Mouse (Mus musculus) neural tube, embryonic 11.5 days (tissue): ENCODE measurements at regions not wholly inside any gene's neighbourhood (a gene's known extent, or its start where the extent isn't known, plus 50 kb on each side); places are given as distances from the start of the nearest gene placed in this dataset.

Experiments
- ATAC-seq: fragments of 200-750 bp; cut with Nextera tagmentation; 2 replicates; pipeline ENCODE4 v1.8.0; 2017; ENCODE audit warnings: moderate number of reproducible peaks, mild to moderate bottlenecking, moderate TSS enrichment, moderate library complexity; ENCODE audit not compliant: insufficient read depth, low FRiP score, low TSS enrichment
- DNase-seq: peaks from one replicate; pipeline ENCODE4 v3.0.0-alpha.2; 2015; ENCODE audit warnings: low spot score
- H3K27ac ChIP-seq: fragments of 300-500 bp; sonication (generic); 2 replicates; pipeline ENCODE4 v1.5.1; 2014; ENCODE audit warnings: low read depth, mild to moderate bottlenecking, low read length
- H3K27me3 ChIP-seq: fragments of 300-500 bp; sonication (generic); 2 replicates; pipeline ENCODE4 v1.6.1; 2014; ENCODE audit warnings: mild to moderate bottlenecking, low read length, mixed read lengths; ENCODE audit not compliant: control insufficient read depth, insufficient read depth
- H3K36me3 ChIP-seq: fragments of 300-500 bp; sonication (generic); 2 replicates; pipeline ENCODE4 v1.6.1; 2014; ENCODE audit warnings: mild to moderate bottlenecking, low read length, moderate library complexity, mixed read lengths; ENCODE audit not compliant: control insufficient read depth, insufficient read depth
- H3K4me1 ChIP-seq: fragments of 300-500 bp; sonication (generic); 2 replicates; pipeline ENCODE4 v1.6.1; 2014; ENCODE audit warnings: low read length, mixed read lengths; ENCODE audit not compliant: control insufficient read depth, insufficient read depth
- H3K4me2 ChIP-seq: fragments of 300-500 bp; sonication (generic); 2 replicates; pipeline ENCODE4 v1.6.1; 2014; ENCODE audit warnings: low read depth, mild to moderate bottlenecking, moderate library complexity
- H3K4me3 ChIP-seq: fragments of 300-500 bp; sonication (generic); 2 replicates; pipeline ENCODE4 v1.5.1; 2014; ENCODE audit warnings: low read depth, low read length
- H3K9ac ChIP-seq: fragments of 300-500 bp; sonication (generic); 2 replicates; pipeline ENCODE4 v1.6.1; 2014; ENCODE audit warnings: mild to moderate bottlenecking, low read length
- H3K9me3 ChIP-seq: fragments of 300-500 bp; sonication (generic); 2 replicates; pipeline ENCODE4 v1.6.1; 2016; ENCODE audit warnings: low read length; ENCODE audit not compliant: control insufficient read depth
- WGBS: fragments of 180-500 bp; shearing (Covaris S2); extraction: QIAGEN DNeasy Blood & Tissue Kit; methylation state at CpG from one replicate; pipeline ENCODE4 v1.1.7; 2014; 5-methylcytosine and 5-hydroxymethylcytosine counted together

- WGBS: 72% methylated on average over 5 of the region's 5 CpGs
- H3K9ac ChIP-seq: no peak overlapping the region
- no peak overlapping the region for H3K4me3 ChIP-seq
- no peak overlapping the region for H3K4me2 ChIP-seq
- H3K36me3 ChIP-seq: no peaks in the 10 kb centered on the region
- no peaks in the 10 kb centered on the region for H3K27me3 ChIP-seq
- no peak overlapping the region for H3K27ac ChIP-seq
- DNase-seq (no peak), ATAC-seq (no peak)
- H3K4me1 ChIP-seq: no peaks in the 10 kb centered on the region
- no peaks in the 10 kb centered on the region for H3K9me3 ChIP-seq
Measured at GRCm38 (mm10) chr13:72023666-72024065, 60.1 kb upstream of the Irx1 start.

DNA sequence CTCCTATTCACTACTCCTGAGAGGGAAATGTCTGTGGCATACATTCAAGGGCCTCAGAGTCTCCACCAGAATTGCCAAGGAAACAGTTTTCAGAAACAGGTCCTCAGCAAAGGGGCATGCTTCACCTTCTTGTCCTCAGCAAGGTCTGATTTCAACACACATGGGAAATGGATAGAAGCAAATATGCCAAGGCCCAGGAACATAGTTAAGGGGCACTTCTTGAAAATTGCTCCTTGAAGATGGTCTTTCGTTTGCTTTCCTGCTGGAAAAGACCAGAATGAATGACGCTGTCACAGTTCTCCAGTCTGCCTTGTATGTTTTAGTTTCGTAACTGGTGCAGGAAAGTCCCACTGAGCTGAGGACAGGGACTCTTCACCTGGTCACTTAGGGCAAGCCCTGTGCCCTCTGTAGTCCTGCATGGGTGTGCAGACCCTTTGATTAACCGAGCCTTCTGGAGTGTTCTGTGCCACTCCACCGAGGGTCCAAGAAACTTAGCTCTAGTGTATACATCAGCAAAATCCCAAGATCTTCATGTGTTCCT lies 80.5 kb upstream of the Irx1 start:
- no peaks in the 10 kb centered on the region for H3K27me3 ChIP-seq
- H3K4me1 ChIP-seq: no peaks in the 10 kb centered on the region
- H3K4me3 ChIP-seq: no peak overlapping the region
- no peak overlapping the region for H3K4me2 ChIP-seq
- 92% methylated on average over 5 of the region's 5 CpGs for WGBS
- H3K27ac ChIP-seq: no peak overlapping the region
- no peaks in the 10 kb centered on the region for H3K9me3 ChIP-seq
- no peak for ATAC-seq
- H3K9ac ChIP-seq: no peak overlapping the region
- no peaks in the 10 kb centered on the region for H3K36me3 ChIP-seq
- no peak for DNase-seq

DNA sequence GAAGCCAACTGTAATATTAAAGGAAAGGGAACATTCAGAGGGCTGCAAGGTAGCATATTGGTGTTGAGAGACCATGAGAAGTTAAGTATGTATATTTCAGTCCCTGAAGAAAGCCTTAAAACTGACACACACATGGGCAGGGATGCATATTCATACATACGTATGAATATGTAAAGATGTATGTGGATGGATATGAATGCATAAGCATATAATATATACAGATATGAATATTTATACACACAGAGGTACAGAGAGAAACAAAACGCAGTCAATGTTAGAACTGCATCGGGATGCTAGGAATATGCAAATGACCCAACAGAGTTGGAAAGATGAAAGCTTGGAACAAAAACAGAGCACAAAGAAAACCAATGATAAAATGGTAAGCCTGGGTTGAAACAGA lies 92.9 kb upstream of the Irx1 start:
- Histone ChIP-seq H3K4me3 (no peak overlapping the region), H3K27me3 (no peaks in the 10 kb centered on the region), H3K4me2 (no peak overlapping the region), H3K27ac (no peak overlapping the region), H3K36me3 (no peaks in the 10 kb centered on the region), H3K9me3 (no peaks in the 10 kb centered on the region), H3K4me1 (no peaks in the 10 kb centered on the region), H3K9ac (no peak overlapping the region)
- ATAC-seq: no peak
- DNase-seq: no peak
- 97% methylated on average over 3 of the region's 3 CpGs for WGBS

GRCm38 (mm10) chr13:72061659-72062058 lies 98.1 kb upstream of the Irx1 start:
- H3K4me3 ChIP-seq: no peak overlapping the region
- WGBS: 25% methylated on average over 6 of the region's 6 CpGs
- H3K4me2 ChIP-seq: no peak overlapping the region
- H3K27me3 ChIP-seq: no peaks in the 10 kb centered on the region
- H3K9me3 ChIP-seq: no peaks in the 10 kb centered on the region
- H3K27ac ChIP-seq: no peak overlapping the region
- no peak for ATAC-seq
- DNase-seq: peak; percentile 36
- H3K4me1 ChIP-seq: peaks cover 5% of the 10 kb centered on the region
- no peaks in the 10 kb centered on the region for H3K36me3 ChIP-seq
- H3K9ac ChIP-seq: no peak overlapping the region

- Histone ChIP-seq H3K4me2 (no peak overlapping the region), H3K36me3 (no peaks in the 10 kb centered on the region), H3K4me1 (peaks cover 5% of the 10 kb centered on the region), H3K9ac (no peak overlapping the region), H3K27me3 (no peaks in the 10 kb centered on the region), H3K27ac (no peak overlapping the region), H3K4me3 (no peak overlapping the region), H3K9me3 (no peaks in the 10 kb centered on the region)
- WGBS: 49% methylated on average over 5 of the region's 5 CpGs
- ATAC-seq (peak; percentile 31; the same call in 1 of the 2 replicates), DNase-seq (peak; percentile 24)
Measured at GRCm38 (mm10) chr13:72063278-72063761, 99.8 kb upstream of the Irx1 start.

- Histone ChIP-seq H3K4me3 (no peak overlapping the region), H3K27me3 (no peaks in the 10 kb centered on the region), H3K27ac (no peak overlapping the region), H3K36me3 (no peaks in the 10 kb centered on the region), H3K9ac (no peak overlapping the region), H3K4me2 (no peak overlapping the region), H3K9me3 (no peaks in the 10 kb centered on the region), H3K4me1 (no peaks in the 10 kb centered on the region)
- WGBS: 53% methylated on average over 3 of the region's 5 CpGs
- DNase-seq (no peak), ATAC-seq (no peak)
Measured at GRCm38 (mm10) chr13:72096585-72096984, 133.1 kb upstream of the Irx1 start.

- no peaks in the 10 kb centered on the region for H3K36me3 ChIP-seq
- no peak overlapping the region for H3K27ac ChIP-seq
- H3K4me2 ChIP-seq: no peak overlapping the region
- H3K27me3 ChIP-seq: no peaks in the 10 kb centered on the region
- H3K4me3 ChIP-seq: no peak overlapping the region
- no peak for DNase-seq
- no peaks in the 10 kb centered on the region for H3K9me3 ChIP-seq
- no peak overlapping the region for H3K9ac ChIP-seq
- WGBS: 53% methylated on average over 8 of the region's 8 CpGs
- no peak for ATAC-seq
- H3K4me1 ChIP-seq: no peaks in the 10 kb centered on the region
Measured at GRCm38 (mm10) chr13:72097268-72097667, 133.7 kb upstream of the Irx1 start.

DNA sequence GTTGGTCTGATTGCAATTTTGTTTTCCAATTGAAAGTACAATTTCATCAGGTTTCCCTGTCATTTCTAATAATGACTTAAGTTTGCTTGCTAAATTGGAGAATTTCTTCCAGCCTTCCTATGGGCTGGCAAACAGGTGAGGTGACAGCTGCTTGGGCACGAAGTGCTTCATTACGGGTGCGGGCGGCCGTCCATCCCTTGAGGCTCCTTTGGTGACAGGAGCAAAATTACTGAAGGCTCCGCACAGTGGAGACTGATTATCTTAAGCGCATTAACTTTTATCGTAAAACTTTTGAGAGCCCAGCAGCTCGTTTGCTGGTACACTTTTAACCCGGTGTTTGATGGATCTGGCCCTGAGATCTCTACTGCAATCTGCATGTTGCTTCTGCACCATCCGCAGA lies 134.3 kb upstream of the Irx1 start:
- no peaks in the 10 kb centered on the region for H3K4me1 ChIP-seq
- DNase-seq: no peak
- no peak for ATAC-seq
- no peak overlapping the region for H3K4me2 ChIP-seq
- H3K9ac ChIP-seq: no peak overlapping the region
- 85% methylated on average over 11 of the region's 11 CpGs for WGBS
- H3K27ac ChIP-seq: no peak overlapping the region
- no peak overlapping the region for H3K4me3 ChIP-seq
- H3K9me3 ChIP-seq: no peaks in the 10 kb centered on the region
- no peaks in the 10 kb centered on the region for H3K27me3 ChIP-seq
- H3K36me3 ChIP-seq: no peaks in the 10 kb centered on the region

DNA sequence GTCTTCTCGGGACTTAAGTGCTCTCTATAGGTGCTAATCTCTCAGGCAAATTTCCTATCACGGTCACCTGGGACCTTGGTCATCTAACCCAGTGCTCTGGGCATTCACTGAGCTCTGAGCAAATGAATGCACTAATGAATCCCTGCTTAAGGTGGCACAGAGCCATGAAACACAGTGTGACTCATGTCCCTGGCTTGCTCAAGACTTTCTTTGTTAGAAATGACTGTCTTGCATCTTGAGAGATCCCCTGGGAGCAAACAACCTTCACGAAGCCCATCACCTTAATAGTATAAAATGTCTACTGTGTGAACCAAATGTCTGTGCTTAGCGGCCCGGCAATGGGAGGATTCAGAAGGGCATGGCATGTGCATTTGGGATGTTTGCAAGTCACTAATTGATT lies 137.2 kb upstream of the Irx1 start:
- H3K9me3 ChIP-seq: no peaks in the 10 kb centered on the region
- ATAC-seq: no peak
- no peak for DNase-seq
- H3K4me1 ChIP-seq: no peaks in the 10 kb centered on the region
- H3K36me3 ChIP-seq: no peaks in the 10 kb centered on the region
- WGBS: 88% methylated on average over 5 of the region's 5 CpGs
- no peak overlapping the region for H3K4me3 ChIP-seq
- no peaks in the 10 kb centered on the region for H3K27me3 ChIP-seq
- no peak overlapping the region for H3K4me2 ChIP-seq
- no peak overlapping the region for H3K27ac ChIP-seq
- H3K9ac ChIP-seq: no peak overlapping the region
